ENCODE assay signal across 8 mouse cellular contexts in the genomic region with DNA sequence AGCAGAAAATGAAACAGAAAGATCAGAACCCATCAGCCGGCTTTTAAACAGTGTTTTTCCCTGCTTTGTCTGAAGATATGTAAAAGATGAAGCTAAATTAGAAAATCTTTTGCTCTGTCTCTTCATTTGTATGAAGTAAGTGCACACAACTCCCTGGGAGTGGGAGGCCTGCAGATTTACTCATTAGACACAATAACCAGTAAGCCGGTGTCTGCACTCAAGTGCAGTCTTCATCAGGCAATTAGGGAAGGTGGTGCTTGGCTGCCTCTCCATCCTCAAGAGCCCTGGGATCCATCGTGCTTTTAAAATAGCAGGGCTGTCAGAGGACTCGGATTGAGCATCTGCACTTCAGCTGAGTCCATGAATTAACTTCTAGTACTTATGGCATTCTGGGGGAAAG.
DNase-seq lines count a peak whose midpoint lies in the region; ATAC-seq lines count a peak whose summit lies in the region.

No protein-coding gene starts in this region.

- H3K27ac ChIP-seq in heart, embryonic 13.5 days (replicated peaks): no peak overlapping the region
- peak overlapping the region; percentile 89 for H3K27ac ChIP-seq in forebrain, embryonic 13.5 days
- H3K27ac ChIP-seq in midbrain, embryonic 12.5 days (replicated peaks): peak overlapping the region; percentile 52

- H3K9me3 ChIP-seq in heart, embryonic 13.5 days: no peaks in the 10 kb centered on the region
- H3K9me3 ChIP-seq in forebrain, embryonic 13.5 days (replicated peaks): no peaks in the 10 kb centered on the region
- no peaks in the 10 kb centered on the region for H3K9me3 ChIP-seq in midbrain, embryonic 12.5 days

- peak overlapping the region; percentile 25 for H3K4me2 ChIP-seq in heart, embryonic 13.5 days
- H3K4me2 ChIP-seq in forebrain, embryonic 13.5 days: peak overlapping the region; percentile 41
- H3K4me2 ChIP-seq in midbrain, embryonic 12.5 days (replicated peaks): peak overlapping the region; percentile 30

- WGBS in heart, embryonic 13.5 days: 35% methylated on average over 4 of the region's 4 CpGs
- 7% methylated on average over 4 of the region's 4 CpGs for WGBS in forebrain, embryonic 13.5 days
- WGBS in midbrain, embryonic 12.5 days: 18% methylated on average over 4 of the region's 4 CpGs

- no peaks in the 10 kb centered on the region for H3K27me3 ChIP-seq in heart, embryonic 13.5 days (replicated peaks)
- H3K27me3 ChIP-seq in forebrain, embryonic 13.5 days: no peaks in the 10 kb centered on the region
- 0 out of 2 replicates have a peak, but pooled peaks cover 3% of the 10 kb centered on the region for H3K27me3 ChIP-seq in midbrain, embryonic 12.5 days

- no peak for ATAC-seq in heart, embryonic 13.5 days (ENCODE audit: extremely low read depth, insufficient number of reproducible peaks, low FRiP score, low TSS enrichment)
- peak; percentile 83 for ATAC-seq in forebrain, embryonic 13.5 days
- ATAC-seq in midbrain, embryonic 12.5 days (ENCODE audit: low FRiP score, low read depth): peak; percentile 52; the same call in 1 of the 2 replicates
- no peak for ATAC-seq in activated CD4-positive, CD25-positive, alpha-beta regulatory T cell, adult 4 months

- peaks cover 29% of the 10 kb centered on the region for H3K4me1 ChIP-seq in heart, embryonic 13.5 days
- peaks cover 35% of the 10 kb centered on the region for H3K4me1 ChIP-seq in forebrain, embryonic 13.5 days
- H3K4me1 ChIP-seq in midbrain, embryonic 12.5 days: peaks cover 28% of the 10 kb centered on the region

- H3K9ac ChIP-seq in heart, embryonic 13.5 days: no peak overlapping the region
- H3K9ac ChIP-seq in forebrain, embryonic 13.5 days: 0 out of 2 replicates have a peak overlapping the region, but pooled peaks have one; percentile 16
- no peak overlapping the region for H3K9ac ChIP-seq in midbrain, embryonic 12.5 days (replicated peaks)

- no peak overlapping the region for H3K4me3 ChIP-seq in heart, embryonic 13.5 days
- peak overlapping the region; percentile 1; the same call in 1 of the 2 replicates for H3K4me3 ChIP-seq in forebrain, embryonic 13.5 days
- H3K4me3 ChIP-seq in midbrain, embryonic 12.5 days: no peak overlapping the region

- H3K36me3 ChIP-seq in heart, embryonic 13.5 days: no peaks in the 10 kb centered on the region
- H3K36me3 ChIP-seq in forebrain, embryonic 13.5 days (ENCODE audit: poor library complexity, severe bottlenecking): no peaks in the 10 kb centered on the region
- H3K36me3 ChIP-seq in midbrain, embryonic 12.5 days: no peaks in the 10 kb centered on the region

- no peak for DNase-seq in heart, adult 9 months (ENCODE audit: low spot score in 2 of 2)
- DNase-seq in MN1 (ENCODE audit: low spot score): peak; percentile 11
- DNase-seq in urinary bladder, adult 18-20 months (ENCODE audit: low spot score in 2 of 2): no peak
- DNase-seq in adrenal gland, adult 8-10 months: no peak

Comparison
In these comparisons a context has a peak if more than half of its experiments do, and no peak if none do; other contexts are left out.
1. ATAC-seq: peak in forebrain, embryonic 13.5 days (single experiment) and midbrain, embryonic 12.5 days (single experiment); none in heart, embryonic 13.5 days (single experiment) and activated CD4-positive, CD25-positive, alpha-beta regulatory T cell, adult 4 months (single experiment).
2. Peak in every context shown above with its lines, with median percentiles within 50 percentile points of each other: H3K4me2 ChIP-seq.